Mouse (Mus musculus): ENCODE measurements around the gene Btnl4.
"Not testable (repeated sequence)": the region's sequence is repeated elsewhere in the genome, so short reads cannot be mapped to it uniquely, and the experiment has no call there.

DNA sequence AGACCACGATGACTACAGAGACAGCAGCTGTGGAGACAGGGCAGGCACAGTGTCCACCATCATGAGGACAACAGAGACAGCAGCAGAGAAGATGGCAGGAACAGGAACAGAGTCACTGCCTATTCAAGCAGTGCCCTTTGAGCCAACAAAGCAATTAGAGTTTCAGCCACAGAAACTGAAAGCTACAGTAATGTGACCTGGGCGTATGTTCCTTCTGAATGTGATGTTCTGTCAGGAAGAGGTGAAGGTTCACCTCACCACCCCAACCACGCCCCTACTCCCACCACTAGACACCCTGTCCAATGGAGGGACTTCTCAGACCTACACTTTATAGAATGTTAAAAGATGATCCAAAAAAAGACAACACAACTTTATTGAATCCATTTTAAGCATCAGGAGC, 41.5 kb upstream of the Btnl4 start:
- not testable (repeated sequence) for TF ChIP-seq CTCF (IDR thresholded peaks at IDR 0.05; ENCODE audit: extremely low read depth, insufficient read depth, insufficient read length, insufficient replicate concordance); POLR2A (IDR thresholded peaks at IDR 0.05; ENCODE audit: low read depth, low read length)
